Mouse (Mus musculus): ENCODE results near the gene Aspscr1. TPM values are rescaled to one million over a fixed set of nuclear protein-coding genes. Genes with fewer than 3 reads are reported as not detected.
A peak's percentile ranks its signal among the peaks of the same experiment; 100 is the strongest.

Gene Aspscr1
- total and polyA plus RNA-seq, 3 experiments = 39.2 to 248 (median 57.0) TPM

- peaks cover 21% of the 10 kb centered on the region for H3K4me1 ChIP-seq (ENCODE audit: insufficient read depth, low read depth, low read length)
- ATAC-seq (ENCODE audit: extremely low read depth, insufficient number of reproducible peaks, low FRiP score, poor library complexity, severe bottlenecking) (no peak), DNase-seq (ENCODE audit: low spot score) (no peak)
- H3K4me3 ChIP-seq (ENCODE audit: low read depth, low read length) = no peak overlapping the region
- no peaks in the 10 kb centered on the region for H3K36me3 ChIP-seq (replicated peaks)
- TF ChIP-seq GATA2 (IDR thresholded peaks at IDR 0.05; ENCODE audit: borderline replicate concordance, low read depth, low read length) = no peak
- no peak for TF ChIP-seq TAL1 (conservative IDR thresholded peaks at IDR 0.05; ENCODE audit: low read depth, low read length)
- TF ChIP-seq POLR2AphosphoS5 (IDR thresholded peaks at IDR 0.05; ENCODE audit: insufficient replicate concordance, low read depth, low read length) = no peak
- no peak for TF ChIP-seq CTCF (IDR thresholded peaks at IDR 0.05; ENCODE audit: low read depth, low read length)
- no peak for TF ChIP-seq GATA1 (IDR thresholded peaks at IDR 0.05; ENCODE audit: borderline replicate concordance, low read length)
- H3K9me3 ChIP-seq (replicated peaks) = no peaks in the 10 kb centered on the region
- H3K27me3 ChIP-seq (ENCODE audit: insufficient read depth, low read length) = peaks cover 48% of the 10 kb centered on the region
Observed at GRCm38 (mm10) chr11:120651872-120652271, 20.9 kb upstream of the Aspscr1 start.

DNA sequence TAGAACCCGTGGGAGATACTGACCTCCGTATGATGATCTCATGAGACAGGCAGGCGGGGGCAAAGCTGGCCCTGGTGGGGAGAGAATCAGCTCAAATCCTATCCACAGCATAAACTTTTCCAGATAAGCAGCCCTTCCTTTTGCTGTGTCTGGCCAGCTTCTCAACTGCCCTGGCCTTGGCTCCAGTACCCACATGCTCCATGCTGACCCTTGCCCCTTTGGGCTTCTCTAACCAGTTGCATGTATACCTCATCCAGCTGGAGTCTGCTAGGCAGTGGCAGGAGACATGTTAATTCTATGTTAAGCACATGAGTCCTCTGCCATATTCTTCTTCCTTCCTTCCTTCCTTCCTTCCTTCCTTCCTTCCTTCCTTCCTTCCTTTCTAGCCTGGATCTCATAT, 18.0 kb upstream of the Aspscr1 start:
- ATAC-seq (ENCODE audit: extremely low read depth, insufficient number of reproducible peaks, low FRiP score, poor library complexity, severe bottlenecking) (no peak), DNase-seq (ENCODE audit: low spot score) (no peak)
- Histone ChIP-seq H3K4me3 (ENCODE audit: low read depth, low read length) (no peak overlapping the region), H3K36me3 (replicated peaks) (no peaks in the 10 kb centered on the region), H3K9me3 (replicated peaks) (peaks cover 1% of the 10 kb centered on the region), H3K27me3 (ENCODE audit: insufficient read depth, low read length) (peaks cover 60% of the 10 kb centered on the region), H3K4me1 (ENCODE audit: insufficient read depth, low read depth, low read length) (peaks cover 14% of the 10 kb centered on the region)
- TF ChIP-seq CTCF (IDR thresholded peaks at IDR 0.05; ENCODE audit: low read depth, low read length) = no peak
- TF ChIP-seq TAL1 (conservative IDR thresholded peaks at IDR 0.05; ENCODE audit: low read depth, low read length) = no peak
- TF ChIP-seq POLR2AphosphoS5 (IDR thresholded peaks at IDR 0.05; ENCODE audit: insufficient replicate concordance, low read depth, low read length) = no peak
- no peak for TF ChIP-seq GATA1 (IDR thresholded peaks at IDR 0.05; ENCODE audit: borderline replicate concordance, low read length)
- no peak for TF ChIP-seq GATA2 (IDR thresholded peaks at IDR 0.05; ENCODE audit: borderline replicate concordance, low read depth, low read length)

DNA sequence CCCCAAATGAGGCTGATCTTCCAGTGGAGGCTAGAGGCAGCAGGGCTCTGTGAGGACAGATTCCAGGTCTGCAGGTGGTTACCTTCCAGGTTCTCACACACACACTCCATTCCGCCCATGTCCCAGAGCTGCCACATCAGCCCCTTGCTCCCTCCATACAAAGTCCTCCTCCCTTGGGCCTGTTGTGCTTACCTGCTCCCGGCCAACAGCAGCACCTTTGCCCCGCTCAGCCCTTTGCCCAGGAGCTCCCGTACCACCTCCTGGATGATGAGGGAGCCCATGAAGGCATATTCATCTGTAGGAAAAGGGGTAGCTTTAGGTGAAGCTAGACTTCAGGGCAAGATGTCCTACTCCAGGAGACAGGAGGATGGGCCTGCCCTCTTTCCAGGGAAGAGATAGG, 15.5 kb upstream of the Aspscr1 start:
- Histone ChIP-seq H3K9me3 (replicated peaks) (peaks cover 15% of the 10 kb centered on the region), H3K4me1 (ENCODE audit: insufficient read depth, low read depth, low read length) (peaks cover 14% of the 10 kb centered on the region), H3K36me3 (replicated peaks) (no peaks in the 10 kb centered on the region), H3K4me3 (ENCODE audit: low read depth, low read length) (no peak overlapping the region), H3K27me3 (ENCODE audit: insufficient read depth, low read length) (peaks cover 74% of the 10 kb centered on the region)
- no peak for DNase-seq (ENCODE audit: low spot score)
- ATAC-seq (ENCODE audit: extremely low read depth, insufficient number of reproducible peaks, low FRiP score, poor library complexity, severe bottlenecking) = no peak
- TF ChIP-seq POLR2AphosphoS5 (IDR thresholded peaks at IDR 0.05; ENCODE audit: insufficient replicate concordance, low read depth, low read length) = no peak
- TF ChIP-seq GATA2 (IDR thresholded peaks at IDR 0.05; ENCODE audit: borderline replicate concordance, low read depth, low read length) = no peak
- TF ChIP-seq GATA1 (IDR thresholded peaks at IDR 0.05; ENCODE audit: borderline replicate concordance, low read length) = no peak
- TF ChIP-seq TAL1 (conservative IDR thresholded peaks at IDR 0.05; ENCODE audit: low read depth, low read length) = no peak
- TF ChIP-seq CTCF (IDR thresholded peaks at IDR 0.05; ENCODE audit: low read depth, low read length) = no peak

DNA sequence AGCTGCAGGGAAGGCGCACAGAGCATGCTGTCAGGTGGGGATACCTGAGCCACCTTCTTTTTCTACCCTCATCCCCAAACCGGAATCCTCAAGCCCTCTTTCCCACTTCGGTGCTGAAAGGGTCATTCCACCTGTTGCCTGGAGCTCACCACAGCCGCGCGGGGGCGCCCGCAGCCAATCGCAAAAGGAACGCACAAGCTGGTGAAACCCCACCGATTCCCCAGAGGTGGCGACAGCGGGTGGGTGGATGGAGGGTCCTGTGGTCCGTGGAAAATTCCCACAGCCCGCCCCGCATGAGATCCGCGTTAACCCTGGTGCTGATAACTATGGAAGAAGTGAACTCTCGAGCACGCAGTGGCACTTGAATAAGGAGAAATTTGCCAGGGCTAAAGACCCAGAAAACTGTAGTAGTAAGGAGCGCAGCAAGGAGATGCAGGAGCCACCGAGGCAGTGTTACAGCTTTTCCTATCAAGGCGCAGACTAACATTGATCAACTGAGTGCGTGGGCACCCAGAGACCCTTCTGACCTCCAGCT, 13.8 kb upstream of the Aspscr1 start:
- peaks cover 85% of the 10 kb centered on the region for H3K27me3 ChIP-seq (ENCODE audit: insufficient read depth, low read length)
- peaks cover 15% of the 10 kb centered on the region for H3K9me3 ChIP-seq (replicated peaks)
- no peak overlapping the region for H3K4me3 ChIP-seq (ENCODE audit: low read depth, low read length)
- peak; percentile 49 for DNase-seq (ENCODE audit: low spot score)
- H3K36me3 ChIP-seq (replicated peaks) = no peaks in the 10 kb centered on the region
- peak; percentile 44 for TF ChIP-seq CTCF (IDR thresholded peaks at IDR 0.05; ENCODE audit: low read depth, low read length)
- no peak for TF ChIP-seq GATA1 (IDR thresholded peaks at IDR 0.05; ENCODE audit: borderline replicate concordance, low read length)
- no peak for TF ChIP-seq GATA2 (IDR thresholded peaks at IDR 0.05; ENCODE audit: borderline replicate concordance, low read depth, low read length)
- ATAC-seq (ENCODE audit: extremely low read depth, insufficient number of reproducible peaks, low FRiP score, poor library complexity, severe bottlenecking) = no peak
- peaks cover 13% of the 10 kb centered on the region for H3K4me1 ChIP-seq (ENCODE audit: insufficient read depth, low read depth, low read length)

- Histone ChIP-seq H3K4me1 (ENCODE audit: insufficient read depth, low read depth, low read length) (peaks cover 10% of the 10 kb centered on the region), H3K36me3 (replicated peaks) (no peaks in the 10 kb centered on the region), H3K4me3 (ENCODE audit: low read depth, low read length) (no peak overlapping the region; the same call in 1 of the 2 replicates), H3K27me3 (ENCODE audit: insufficient read depth, low read length) (peaks cover 83% of the 10 kb centered on the region), H3K9me3 (replicated peaks) (peaks cover 15% of the 10 kb centered on the region)
- DNase-seq (ENCODE audit: low spot score) (no peak), ATAC-seq (ENCODE audit: extremely low read depth, insufficient number of reproducible peaks, low FRiP score, poor library complexity, severe bottlenecking) (no peak)
- TF ChIP-seq GATA1 (IDR thresholded peaks at IDR 0.05; ENCODE audit: borderline replicate concordance, low read length) (no peak), GATA2 (IDR thresholded peaks at IDR 0.05; ENCODE audit: borderline replicate concordance, low read depth, low read length) (no peak), POLR2AphosphoS5 (IDR thresholded peaks at IDR 0.05; ENCODE audit: insufficient replicate concordance, low read depth, low read length) (no peak), CTCF (IDR thresholded peaks at IDR 0.05; ENCODE audit: low read depth, low read length) (no peak), TAL1 (conservative IDR thresholded peaks at IDR 0.05; ENCODE audit: low read depth, low read length) (no peak)
Observed at GRCm38 (mm10) chr11:120659509-120660300, 13.1 kb upstream of the Aspscr1 start.

- DNase-seq (ENCODE audit: low spot score) (no peak), ATAC-seq (ENCODE audit: extremely low read depth, insufficient number of reproducible peaks, low FRiP score, poor library complexity, severe bottlenecking) (no peak)
- Histone ChIP-seq H3K4me3 (ENCODE audit: low read depth, low read length) (no peak overlapping the region), H3K9me3 (replicated peaks) (peaks cover 15% of the 10 kb centered on the region), H3K4me1 (ENCODE audit: insufficient read depth, low read depth, low read length) (peaks cover 10% of the 10 kb centered on the region), H3K36me3 (replicated peaks) (no peaks in the 10 kb centered on the region), H3K27me3 (ENCODE audit: insufficient read depth, low read length) (peaks cover 89% of the 10 kb centered on the region)
- TF ChIP-seq GATA2 (IDR thresholded peaks at IDR 0.05; ENCODE audit: borderline replicate concordance, low read depth, low read length) (no peak), TAL1 (conservative IDR thresholded peaks at IDR 0.05; ENCODE audit: low read depth, low read length) (no peak), CTCF (IDR thresholded peaks at IDR 0.05; ENCODE audit: low read depth, low read length) (no peak)
Observed at GRCm38 (mm10) chr11:120660301-120661075, 12.3 kb upstream of the Aspscr1 start.

All from G1E (cell line).